Mouse (Mus musculus): ENCODE results near the gene A4galt. TPM values are rescaled to one million over a fixed set of nuclear protein-coding genes. Genes with fewer than 3 reads are reported as not detected.

Gene A4galt
- polyA plus RNA-seq, 1 experiment, result not detected

GRCm38 (mm10) chr15:83281303-83281702 lies 29.7 kb upstream of the A4galt start:
- TF ChIP-seq GATA1 (IDR thresholded peaks at IDR 0.05; ENCODE audit: low read length), result no peak

DNA sequence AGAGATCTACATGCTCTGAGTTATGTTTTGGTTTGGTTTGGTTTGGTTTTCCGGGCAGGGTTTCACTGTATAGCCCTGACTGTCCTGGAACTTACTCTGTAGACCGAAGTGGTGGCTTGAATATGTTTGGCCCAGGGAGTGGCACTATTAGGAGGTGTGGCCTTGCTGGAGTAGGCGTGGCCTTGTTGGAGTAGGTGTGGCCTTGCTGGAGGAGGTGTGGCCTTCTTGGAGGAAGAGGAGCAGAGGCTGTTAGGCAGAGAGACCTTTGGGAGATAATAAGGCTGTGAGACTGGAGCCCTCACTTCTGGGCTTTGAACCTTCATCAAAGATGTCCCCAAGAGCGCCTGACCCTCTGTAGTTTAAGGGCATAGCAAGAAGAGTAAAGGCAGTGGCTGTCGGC lies 27.0 kb upstream of the A4galt start:
- no peak for TF ChIP-seq GATA1 (IDR thresholded peaks at IDR 0.05; ENCODE audit: low read length)

- no peak for TF ChIP-seq GATA1 (IDR thresholded peaks at IDR 0.05; ENCODE audit: low read length)
Measured at GRCm38 (mm10) chr15:83277451-83277850, 25.9 kb upstream of the A4galt start.

DNA sequence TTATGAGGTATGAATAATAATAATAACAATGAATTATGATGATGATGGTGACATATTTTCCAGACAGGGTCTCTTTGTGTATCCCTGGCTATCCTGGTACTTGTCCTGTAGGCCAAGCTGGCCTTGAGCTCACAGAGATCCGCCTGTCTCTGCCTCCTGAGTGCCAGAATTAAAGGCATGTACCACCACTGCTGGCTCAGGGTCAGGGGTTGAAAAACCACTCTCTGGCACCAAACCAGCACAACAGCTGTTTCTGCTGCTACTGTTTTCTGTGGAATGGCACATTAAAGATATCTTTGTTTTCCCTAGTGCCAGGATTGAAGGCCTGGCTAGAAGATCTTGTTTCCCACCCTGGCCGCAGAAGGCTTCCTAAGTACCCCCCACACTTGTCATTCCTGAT lies 21.4 kb upstream of the A4galt start:
- no peak for TF ChIP-seq GATA1 (IDR thresholded peaks at IDR 0.05; ENCODE audit: low read length)

- TF ChIP-seq GATA1 (IDR thresholded peaks at IDR 0.05; ENCODE audit: low read length), result no peak
Measured at GRCm38 (mm10) chr15:83265269-83265668, 13.7 kb upstream of the A4galt start.

- TF ChIP-seq GATA1 (IDR thresholded peaks at IDR 0.05; ENCODE audit: low read length), result no peak
Measured at GRCm38 (mm10) chr15:83263405-83263804, 11.8 kb upstream of the A4galt start.

DNA sequence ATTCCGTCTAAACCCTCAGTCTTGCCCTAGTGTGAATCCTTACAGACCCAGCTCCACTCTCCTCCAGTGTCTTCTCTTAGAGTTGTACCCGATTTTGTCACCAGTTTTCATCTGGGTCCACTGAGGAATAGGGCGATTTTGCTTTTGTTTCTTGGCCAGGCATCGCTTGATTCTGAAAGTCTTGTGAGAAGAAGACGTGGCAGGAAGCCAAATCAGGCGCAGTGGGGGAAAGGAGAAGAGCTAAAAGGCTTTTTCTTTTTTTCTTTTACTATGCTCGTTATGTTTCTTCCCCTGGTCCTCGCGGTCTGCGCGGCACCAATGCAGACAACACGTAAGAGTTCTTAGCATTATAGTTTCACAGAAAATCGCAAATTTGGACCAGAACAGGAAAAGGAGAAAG lies 6.3 kb upstream of the A4galt start:
- TF ChIP-seq GATA1 (IDR thresholded peaks at IDR 0.05; ENCODE audit: low read length), result no peak

- TF ChIP-seq GATA1 (IDR thresholded peaks at IDR 0.05; ENCODE audit: low read length), result no peak
Measured at GRCm38 (mm10) chr15:83256491-83256890, 4.9 kb upstream of the A4galt start.

DNA sequence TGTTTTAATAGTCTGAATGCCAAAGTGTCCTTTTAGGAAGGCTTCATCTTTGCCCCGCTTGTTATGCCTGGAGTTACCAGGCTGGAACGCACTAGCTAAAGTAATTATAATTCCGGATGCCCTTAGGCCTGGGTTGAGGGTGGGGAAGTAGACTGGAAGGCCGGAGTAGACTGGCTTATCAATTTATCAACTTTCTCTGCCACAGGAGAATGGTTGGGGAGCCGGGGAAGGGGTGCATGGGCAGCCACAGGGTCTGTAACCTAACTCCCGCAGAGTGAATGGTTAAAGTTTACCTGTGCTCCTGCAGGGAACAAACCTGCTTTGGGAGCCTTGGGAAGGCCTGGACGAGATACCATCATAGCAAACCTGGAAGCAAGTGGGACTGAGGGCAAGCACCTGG lies 4.4 kb upstream of the A4galt start:
- TF ChIP-seq GATA1 (IDR thresholded peaks at IDR 0.05; ENCODE audit: low read length), result no peak

DNA sequence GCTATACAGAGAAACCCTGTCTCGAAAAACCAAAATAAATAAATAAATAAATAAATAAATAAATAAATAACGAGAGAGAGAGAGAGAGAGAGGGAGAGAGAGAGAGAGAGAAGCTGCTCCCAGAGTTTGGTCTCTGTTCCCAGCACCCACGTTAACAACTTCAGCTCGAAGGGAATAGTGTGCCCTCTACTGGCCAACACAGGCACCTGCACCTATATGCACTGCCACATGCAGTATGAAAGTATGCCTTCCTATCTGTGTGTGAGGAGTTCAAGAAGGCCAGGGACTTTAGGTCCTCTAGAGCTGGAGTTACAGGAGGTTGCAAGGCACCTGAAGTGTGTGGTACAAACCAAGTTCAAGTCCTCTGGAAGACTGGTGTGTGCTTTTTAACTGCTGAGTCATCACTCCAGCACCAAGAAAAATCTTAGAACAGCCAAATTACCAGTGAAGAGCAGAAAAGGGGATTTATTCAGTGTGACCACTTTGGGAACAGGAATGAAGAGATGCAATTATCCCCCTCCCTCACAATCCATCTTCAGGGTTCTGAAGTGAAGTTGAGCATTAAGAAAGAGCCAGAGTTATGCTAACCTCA lies 3.7 kb upstream of the A4galt start:
- TF ChIP-seq GATA1 (IDR thresholded peaks at IDR 0.05; ENCODE audit: low read length), result no peak

DNA sequence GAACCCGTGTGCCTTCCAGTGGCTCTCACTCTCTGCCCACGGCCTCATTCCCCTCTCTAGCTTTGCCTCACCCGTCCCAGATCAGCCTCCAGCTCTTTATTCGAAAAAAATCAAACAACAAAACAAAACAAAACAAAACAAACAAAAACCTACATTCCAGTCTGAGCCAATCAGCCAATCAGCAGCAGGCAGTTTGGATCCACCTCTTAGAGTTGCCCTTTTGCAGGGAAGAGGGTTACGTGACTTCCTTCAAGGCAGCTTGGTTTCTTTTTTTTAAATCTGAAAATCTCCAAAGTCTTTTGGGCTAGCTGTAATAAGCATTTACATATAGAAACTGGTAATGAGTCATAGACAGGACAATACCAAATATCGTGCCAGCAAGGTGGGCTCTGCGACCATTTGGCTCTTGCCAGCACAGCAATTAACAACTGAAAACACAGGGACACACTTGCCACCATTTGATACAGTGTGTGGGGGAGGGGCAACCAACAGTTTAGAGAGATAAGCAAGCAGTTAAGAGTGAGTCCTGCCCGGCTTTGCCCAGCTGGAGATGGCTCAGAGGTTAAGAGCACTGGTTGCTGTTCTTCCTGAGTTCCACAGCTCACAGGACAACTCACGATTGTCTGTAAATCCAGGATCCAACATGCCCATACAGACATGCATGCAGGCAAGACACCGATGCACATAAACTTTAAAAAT lies 2.9 kb upstream of the A4galt start:
- no peak for TF ChIP-seq GATA1 (IDR thresholded peaks at IDR 0.05; ENCODE audit: low read length)

DNA sequence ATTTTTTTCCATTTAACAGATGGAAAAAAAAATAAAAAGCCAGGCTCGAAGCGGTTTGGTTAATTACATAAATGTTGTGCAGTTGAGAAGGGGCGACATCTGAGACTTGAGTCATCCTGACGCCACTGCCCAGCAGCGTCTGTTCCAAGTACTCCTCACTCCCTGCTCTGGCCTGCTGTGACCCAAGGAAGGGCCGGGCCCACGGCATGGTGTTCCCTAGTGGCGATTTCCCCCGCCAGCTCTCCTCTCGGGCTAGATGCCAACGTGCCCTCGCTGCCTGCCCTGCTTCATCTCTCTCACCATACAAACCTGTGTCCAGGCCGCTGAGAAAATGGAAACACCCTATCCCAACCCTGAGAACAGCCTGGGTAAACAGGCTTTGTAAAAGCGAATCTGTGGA lies 486 bp upstream of the A4galt start:
- TF ChIP-seq GATA1 (IDR thresholded peaks at IDR 0.05; ENCODE audit: low read length), result no peak

DNA sequence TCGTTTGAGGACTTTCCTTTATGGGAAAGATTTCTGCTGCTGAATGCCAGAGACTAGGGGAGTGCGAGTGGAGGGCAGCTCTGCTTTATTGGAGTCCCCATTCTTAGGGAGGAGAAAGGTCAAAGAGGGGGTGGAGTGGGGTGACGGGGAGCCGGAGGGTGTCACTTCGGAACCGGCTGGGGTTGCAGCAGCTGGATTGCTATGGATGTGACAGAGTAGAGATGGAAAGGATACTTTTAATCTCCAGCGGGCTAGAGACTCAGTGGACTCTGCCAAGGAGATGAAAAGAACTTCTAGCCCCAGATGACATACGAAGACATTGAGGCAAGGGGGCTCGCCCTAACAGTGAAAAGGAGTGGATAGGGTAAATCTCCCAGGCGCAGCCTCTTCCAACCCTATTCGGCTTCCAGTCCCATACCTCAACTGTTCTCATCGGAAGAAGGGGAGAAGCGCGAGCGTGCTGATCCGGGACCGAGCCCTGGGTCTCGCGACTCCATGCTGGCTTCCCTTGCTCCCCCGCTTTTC lies 861 bp downstream of the A4galt start:
- no peak for TF ChIP-seq GATA1 (IDR thresholded peaks at IDR 0.05; ENCODE audit: low read length)

GRCm38 (mm10) chr15:83249535-83250287 lies 1.9 kb downstream of the A4galt start:
- no peak for TF ChIP-seq GATA1 (IDR thresholded peaks at IDR 0.05; ENCODE audit: low read length)

GRCm38 (mm10) chr15:83248236-83248844 lies 3.2 kb downstream of the A4galt start:
- TF ChIP-seq GATA1 (IDR thresholded peaks at IDR 0.05; ENCODE audit: low read length), result no peak

DNA sequence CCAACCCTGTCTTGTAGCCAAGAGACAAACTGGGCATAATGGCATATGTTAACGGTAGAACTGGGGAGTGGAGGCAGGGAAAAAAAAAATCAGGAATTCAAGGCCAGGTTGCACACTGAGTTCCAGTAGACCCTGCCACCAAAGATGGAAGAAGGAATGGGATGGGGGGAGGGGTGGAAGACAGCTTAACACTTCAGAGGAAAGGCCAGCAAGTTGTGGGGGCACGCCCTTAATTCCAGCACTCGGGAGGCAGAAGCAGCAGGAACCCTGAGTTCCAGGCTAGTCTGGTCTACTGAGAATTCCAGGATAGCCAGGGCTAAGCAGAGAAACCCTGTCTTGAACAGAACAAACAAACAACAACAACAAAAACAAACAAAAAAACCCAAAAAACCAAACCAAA lies 7.2 kb downstream of the A4galt start:
- no peak for TF ChIP-seq GATA1 (IDR thresholded peaks at IDR 0.05; ENCODE audit: low read length)
